Mouse (Mus musculus): ENCODE measurements around the gene Tas2r135. TPM values are rescaled to one million over a fixed set of nuclear protein-coding genes. Genes with fewer than 3 reads are reported as not detected.

Tas2r135 gene
- polyA plus RNA-seq, 1 experiment from 2014 or later, result not detected

- DNase-seq (ENCODE audit: low spot score), result no peak
- Histone ChIP-seq H3K9me3 (replicated peaks) (no peaks in the 10 kb centered on the region), H3K4me1 (no peaks in the 10 kb centered on the region), H3K36me3 (no peaks in the 10 kb centered on the region), H3K27ac (no peak within 1 kb of the TSS), H3K4me3 (no peak within 1 kb of the TSS), H3K27me3 (ENCODE audit: low read depth, poor library complexity, severe bottlenecking) (no peaks in the 10 kb centered on the region)
- WGBS, result 91% methylated on average over 1 of the region's 1 CpGs
Observed at GRCm38 (mm10) chr6:42399938-42400337, 5.3 kb upstream of the Tas2r135 start, which contains the start of gene Tas2r143. Tas2r143 (plus strand) TSS chr6:42400238.

GRCm38 (mm10) chr6:42419443-42419842 lies 14.2 kb downstream of the Tas2r135 start:
- DNase-seq (ENCODE audit: low spot score), result no peak
- no peaks in the 10 kb centered on the region for H3K9me3 ChIP-seq (replicated peaks)
- H3K27me3 ChIP-seq (ENCODE audit: low read depth, poor library complexity, severe bottlenecking), result no peaks in the 10 kb centered on the region
- no peaks in the 10 kb centered on the region for H3K36me3 ChIP-seq
- no peaks in the 10 kb centered on the region for H3K4me1 ChIP-seq
- WGBS, result 88% methylated on average over 2 of the region's 2 CpGs
- H3K4me3 ChIP-seq, result no peak overlapping the region
- no peak overlapping the region for H3K27ac ChIP-seq

- WGBS, result 84% methylated on average over 2 of the region's 2 CpGs
- Histone ChIP-seq H3K36me3 (no peaks in the 10 kb centered on the region), H3K4me1 (no peaks in the 10 kb centered on the region), H3K9me3 (replicated peaks) (no peaks in the 10 kb centered on the region), H3K27ac (no peak overlapping the region), H3K27me3 (ENCODE audit: low read depth, poor library complexity, severe bottlenecking) (no peaks in the 10 kb centered on the region), H3K4me3 (no peak overlapping the region)
- no peak for DNase-seq (ENCODE audit: low spot score)
Observed at GRCm38 (mm10) chr6:42421439-42421838, 16.2 kb downstream of the Tas2r135 start.

GRCm38 (mm10) chr6:42424472-42424871 lies 19.2 kb downstream of the Tas2r135 start:
- 93% methylated on average over 3 of the region's 3 CpGs for WGBS
- H3K36me3 ChIP-seq, result no peaks in the 10 kb centered on the region
- H3K27ac ChIP-seq, result no peak overlapping the region
- no peaks in the 10 kb centered on the region for H3K4me1 ChIP-seq
- no peaks in the 10 kb centered on the region for H3K27me3 ChIP-seq (ENCODE audit: low read depth, poor library complexity, severe bottlenecking)
- no peak overlapping the region for H3K4me3 ChIP-seq
- H3K9me3 ChIP-seq (replicated peaks), result no peaks in the 10 kb centered on the region
- DNase-seq (ENCODE audit: low spot score), result no peak

- DNase-seq (ENCODE audit: low spot score), result no peak
- H3K36me3 ChIP-seq, result no peaks in the 10 kb centered on the region
- H3K27ac ChIP-seq, result no peak overlapping the region
- no peaks in the 10 kb centered on the region for H3K4me1 ChIP-seq
- WGBS, result 89% methylated on average over 4 of the region's 4 CpGs
- H3K27me3 ChIP-seq (ENCODE audit: low read depth, poor library complexity, severe bottlenecking), result no peaks in the 10 kb centered on the region
- no peaks in the 10 kb centered on the region for H3K9me3 ChIP-seq (replicated peaks)
- no peak overlapping the region for H3K4me3 ChIP-seq
Observed at GRCm38 (mm10) chr6:42426337-42426736, 21.1 kb downstream of the Tas2r135 start.

- no peak for DNase-seq (ENCODE audit: low spot score)
- WGBS, result 73% methylated on average over 2 of the region's 2 CpGs
- no peak overlapping the region for H3K4me3 ChIP-seq
- no peaks in the 10 kb centered on the region for H3K9me3 ChIP-seq (replicated peaks)
- H3K27me3 ChIP-seq (ENCODE audit: low read depth, poor library complexity, severe bottlenecking), result no peaks in the 10 kb centered on the region
- H3K27ac ChIP-seq, result no peak overlapping the region
- H3K4me1 ChIP-seq, result no peaks in the 10 kb centered on the region
- no peaks in the 10 kb centered on the region for H3K36me3 ChIP-seq
Observed at GRCm38 (mm10) chr6:42433554-42433953, 28.3 kb downstream of the Tas2r135 start.

- Histone ChIP-seq H3K27me3 (ENCODE audit: low read depth, poor library complexity, severe bottlenecking) (no peaks in the 10 kb centered on the region), H3K4me1 (no peaks in the 10 kb centered on the region), H3K36me3 (no peaks in the 10 kb centered on the region), H3K4me3 (no peak within 1 kb of the TSS), H3K9me3 (replicated peaks) (no peaks in the 10 kb centered on the region), H3K27ac (no peak within 1 kb of the TSS)
- DNase-seq (ENCODE audit: low spot score), result no peak
- WGBS, result 90% methylated on average over 6 of the region's 6 CpGs
Observed at GRCm38 (mm10) chr6:42434446-42434845, 29.2 kb downstream of the Tas2r135 start, which contains the start of gene Tas2r126. Tas2r126 (plus strand) TSS chr6:42434535.

GRCm38 (mm10) chr6:42435490-42435889 lies 30.3 kb downstream of the Tas2r135 start:
- H3K4me1 ChIP-seq, result no peaks in the 10 kb centered on the region
- H3K4me3 ChIP-seq, result no peak overlapping the region
- no peaks in the 10 kb centered on the region for H3K27me3 ChIP-seq (ENCODE audit: low read depth, poor library complexity, severe bottlenecking)
- 76% methylated on average over 2 of the region's 2 CpGs for WGBS
- H3K36me3 ChIP-seq, result no peaks in the 10 kb centered on the region
- no peaks in the 10 kb centered on the region for H3K9me3 ChIP-seq (replicated peaks)
- H3K27ac ChIP-seq, result no peak overlapping the region
- DNase-seq (ENCODE audit: low spot score), result no peak

- Histone ChIP-seq H3K9me3 (replicated peaks) (no peaks in the 10 kb centered on the region), H3K27me3 (ENCODE audit: low read depth, poor library complexity, severe bottlenecking) (no peaks in the 10 kb centered on the region), H3K27ac (no peak overlapping the region), H3K4me3 (no peak overlapping the region), H3K36me3 (no peaks in the 10 kb centered on the region), H3K4me1 (no peaks in the 10 kb centered on the region)
- DNase-seq (ENCODE audit: low spot score), result no peak
- WGBS, result 81% methylated on average over 2 of the region's 2 CpGs
Observed at GRCm38 (mm10) chr6:42441395-42441794, 36.2 kb downstream of the Tas2r135 start.

- no peaks in the 10 kb centered on the region for H3K36me3 ChIP-seq
- no peak for DNase-seq (ENCODE audit: low spot score)
- H3K4me1 ChIP-seq, result no peaks in the 10 kb centered on the region
- H3K4me3 ChIP-seq, result no peak overlapping the region
- H3K9me3 ChIP-seq (replicated peaks), result no peaks in the 10 kb centered on the region
- no peak overlapping the region for H3K27ac ChIP-seq
- no peaks in the 10 kb centered on the region for H3K27me3 ChIP-seq (ENCODE audit: low read depth, poor library complexity, severe bottlenecking)
- 89% methylated on average over 2 of the region's 2 CpGs for WGBS
Observed at GRCm38 (mm10) chr6:42444491-42444890, 39.3 kb downstream of the Tas2r135 start.

GRCm38 (mm10) chr6:42447381-42447780 lies 42.1 kb downstream of the Tas2r135 start:
- H3K27ac ChIP-seq, result no peak overlapping the region
- 88% methylated on average over 2 of the region's 2 CpGs for WGBS
- no peaks in the 10 kb centered on the region for H3K4me1 ChIP-seq

More at GRCm38 (mm10) chr6:42447381-42447780, 42.1 kb downstream of the Tas2r135 start:
- Histone ChIP-seq H3K4me3 (no peak overlapping the region), H3K9me3 (replicated peaks) (no peaks in the 10 kb centered on the region), H3K27me3 (ENCODE audit: low read depth, poor library complexity, severe bottlenecking) (no peaks in the 10 kb centered on the region), H3K36me3 (no peaks in the 10 kb centered on the region)
- DNase-seq (ENCODE audit: low spot score), result no peak

Other genes with a start within 250 kb of the Tas2r135 start
- not detected in 2 replicates for gene Tas2r144, start 190.1 kb upstream of the Tas2r135 start, polyA plus RNA-seq (2016; fragmentation: Nextera tagmentation; extraction: Ambion mirVana)
- gene Gstk1, start 159.5 kb upstream of the Tas2r135 start, polyA plus RNA-seq (2016; fragmentation: Nextera tagmentation; extraction: Ambion mirVana), result 12.3 and 19.5 TPM in 2 replicates
- 0.25 and 1.2 TPM in 2 replicates for gene Tmem139, start 143.5 kb upstream of the Tas2r135 start, polyA plus RNA-seq (2016; fragmentation: Nextera tagmentation; extraction: Ambion mirVana)
- 77.0 and 91.8 TPM in 2 replicates for gene Casp2, start 140.4 kb upstream of the Tas2r135 start, polyA plus RNA-seq (2016; fragmentation: Nextera tagmentation; extraction: Ambion mirVana)
- gene Clcn1, start 118.7 kb upstream of the Tas2r135 start, polyA plus RNA-seq (2016; fragmentation: Nextera tagmentation; extraction: Ambion mirVana), result 0.59 and 0.64 TPM in 2 replicates
- 0.44 and 0.65 TPM in 2 replicates for gene Fam131b, start 80.8 kb upstream of the Tas2r135 start, polyA plus RNA-seq (2016; fragmentation: Nextera tagmentation; extraction: Ambion mirVana)
- 115 and 126 TPM in 2 replicates for gene Zyx, start 55.8 kb upstream of the Tas2r135 start, polyA plus RNA-seq (2016; fragmentation: Nextera tagmentation; extraction: Ambion mirVana)
- gene Epha1, start 32.2 kb upstream of the Tas2r135 start, polyA plus RNA-seq (2016; fragmentation: Nextera tagmentation; extraction: Ambion mirVana), result 7.2 and 7.7 TPM in 2 replicates
- gene Tas2r143, start 5.2 kb upstream of the Tas2r135 start, polyA plus RNA-seq (2016; fragmentation: Nextera tagmentation; extraction: Ambion mirVana), result not detected in 2 replicates
- not detected in 2 replicates for gene Tas2r126, start 29.1 kb downstream of the Tas2r135 start, polyA plus RNA-seq (2016; fragmentation: Nextera tagmentation; extraction: Ambion mirVana)
- not detected in 2 replicates for gene Olfr458, start 59.8 kb downstream of the Tas2r135 start, polyA plus RNA-seq (2016; fragmentation: Nextera tagmentation; extraction: Ambion mirVana)
- 0.04 TPM in 1 of 2 replicates, not detected in the other for gene Olfr457, start 70.9 kb downstream of the Tas2r135 start, polyA plus RNA-seq (2016; fragmentation: Nextera tagmentation; extraction: Ambion mirVana)
- gene Olfr456, start 81.8 kb downstream of the Tas2r135 start, polyA plus RNA-seq (2016; fragmentation: Nextera tagmentation; extraction: Ambion mirVana), result 0.18 TPM in 1 of 2 replicates, not detected in the other
- gene Olfr455, start 142.2 kb downstream of the Tas2r135 start, polyA plus RNA-seq (2016; fragmentation: Nextera tagmentation; extraction: Ambion mirVana), result not detected in 2 replicates
- gene Tcaf3, start 192.3 kb downstream of the Tas2r135 start, polyA plus RNA-seq (2016; fragmentation: Nextera tagmentation; extraction: Ambion mirVana), result not detected in 2 replicates
- 3.9 and 5.3 TPM in 2 replicates for gene Tcaf2, start 239.8 kb downstream of the Tas2r135 start, polyA plus RNA-seq (2016; fragmentation: Nextera tagmentation; extraction: Ambion mirVana)